Mouse (Mus musculus) G1E (cell line): ENCODE measurements around the gene Phrf1.

Experiments
- CTCF ChIP-seq: IDR thresholded peaks from 2 replicates; pipeline ENCODE4 v1.5.1; 2012; ENCODE audit warnings: low read depth, low read length, inconsistent platforms, mixed read lengths
- GATA1 ChIP-seq: IDR thresholded peaks from 2 replicates; pipeline ENCODE4 v1.6.1; 2012; ENCODE audit warnings: borderline replicate concordance, low read length, inconsistent platforms, mixed read lengths
- GATA2 ChIP-seq: IDR thresholded peaks from 2 replicates; pipeline ENCODE4 v1.6.1; 2012; ENCODE audit warnings: low read depth, low read length, inconsistent platforms, borderline replicate concordance

GRCm38 (mm10) chr7:141304537-141304936, 76.0 kb downstream of the Phrf1 start:
- TF ChIP-seq CTCF, result no peak
- no peak for TF ChIP-seq GATA1
- no peak for TF ChIP-seq GATA2
